Mouse (Mus musculus) neutrophil, adult 5-6 weeks (primary cell): Measurements from ENCODE around the gene Pithd1. TPM values are rescaled to one million over a fixed set of nuclear protein-coding genes. Genes with fewer than 3 reads are reported as not detected.
"Not testable (repeated sequence)": the region's sequence is repeated elsewhere in the genome, so short reads cannot be mapped to it uniquely, and the experiment has no call there.

ENCODE experiments used
- ATAC-seq: fragments of 151-379, 151-347 bp; 2 replicates; pipeline ENCODE4 v1.8.0; 2017; ENCODE audit warnings: mild to moderate bottlenecking, moderate TSS enrichment; ENCODE audit not compliant: insufficient number of reproducible peaks, poor library complexity, low FRiP score, severe bottlenecking; ENCODE audit errors: extremely low read depth
- total RNA-seq: library from RNA; stranded (forward); fragments of 200-1000 nt; gene quantifications from 2 replicates; pipeline ENCODE4 v1.2.3, GENCODE M21; 2017

The Pithd1 gene
- total RNA-seq, 1 experiment from 2014 or later, result 77.3 TPM

DNA sequence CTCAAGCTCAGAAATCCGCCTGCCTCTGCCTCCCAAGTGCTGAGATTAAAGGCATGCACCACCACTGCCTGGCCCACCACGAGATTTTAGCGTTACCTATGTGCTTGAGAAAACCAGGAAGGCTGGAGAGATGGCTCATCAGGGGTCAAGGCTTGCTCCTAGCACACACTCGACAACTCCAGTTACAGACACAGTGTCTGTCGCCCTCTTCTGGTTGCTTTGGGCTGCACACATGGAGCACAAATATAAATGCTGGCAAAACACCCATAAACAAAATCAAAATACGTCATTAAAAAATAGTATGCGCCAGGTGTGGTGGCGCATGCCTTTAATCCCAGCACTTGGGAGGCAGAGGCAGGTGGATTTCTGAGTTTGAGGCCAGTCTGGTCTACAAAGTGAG, 46.0 kb downstream of the Pithd1 start:
- ATAC-seq, result not testable (repeated sequence)

DNA sequence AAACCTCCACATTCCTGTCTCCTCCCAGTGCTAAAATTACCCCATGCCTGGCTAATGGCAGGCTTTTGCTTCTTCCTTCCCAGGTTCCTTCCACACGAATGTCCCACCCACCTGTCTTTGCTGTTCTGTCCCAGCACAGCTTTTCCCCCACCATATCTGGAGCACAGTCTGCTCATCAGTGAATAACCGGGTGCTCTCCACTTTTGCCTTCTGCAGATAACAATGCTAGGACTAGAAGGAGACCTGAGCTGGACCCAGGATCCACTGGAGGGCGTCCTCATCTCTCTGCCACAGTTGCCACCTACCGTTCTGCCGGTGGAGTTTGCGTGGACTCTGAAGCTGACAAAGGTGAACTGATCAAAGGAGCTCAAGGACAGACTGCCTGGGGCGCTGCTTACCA, 48.2 kb downstream of the Pithd1 start:
- no peak for ATAC-seq

DNA sequence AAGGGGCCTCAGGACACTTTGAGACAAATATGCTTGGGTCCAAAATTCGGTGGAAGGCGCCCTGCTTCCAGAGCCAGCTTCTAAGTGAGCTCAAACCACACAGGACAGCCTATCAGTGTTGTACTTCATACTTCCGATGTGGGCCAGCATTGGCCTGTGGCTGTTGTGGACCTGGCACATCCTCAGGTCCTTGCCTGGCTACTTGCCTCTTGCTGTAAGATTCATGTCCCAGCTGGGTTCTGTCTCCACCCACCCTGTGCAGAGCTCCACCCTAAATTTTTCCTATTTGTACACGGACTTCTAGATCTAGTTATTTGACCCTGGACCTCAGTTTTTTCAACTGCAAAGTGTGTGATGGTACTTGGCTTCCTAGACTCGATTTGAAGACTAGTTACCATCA, 51.6 kb downstream of the Pithd1 start:
- ATAC-seq, result no peak

DNA sequence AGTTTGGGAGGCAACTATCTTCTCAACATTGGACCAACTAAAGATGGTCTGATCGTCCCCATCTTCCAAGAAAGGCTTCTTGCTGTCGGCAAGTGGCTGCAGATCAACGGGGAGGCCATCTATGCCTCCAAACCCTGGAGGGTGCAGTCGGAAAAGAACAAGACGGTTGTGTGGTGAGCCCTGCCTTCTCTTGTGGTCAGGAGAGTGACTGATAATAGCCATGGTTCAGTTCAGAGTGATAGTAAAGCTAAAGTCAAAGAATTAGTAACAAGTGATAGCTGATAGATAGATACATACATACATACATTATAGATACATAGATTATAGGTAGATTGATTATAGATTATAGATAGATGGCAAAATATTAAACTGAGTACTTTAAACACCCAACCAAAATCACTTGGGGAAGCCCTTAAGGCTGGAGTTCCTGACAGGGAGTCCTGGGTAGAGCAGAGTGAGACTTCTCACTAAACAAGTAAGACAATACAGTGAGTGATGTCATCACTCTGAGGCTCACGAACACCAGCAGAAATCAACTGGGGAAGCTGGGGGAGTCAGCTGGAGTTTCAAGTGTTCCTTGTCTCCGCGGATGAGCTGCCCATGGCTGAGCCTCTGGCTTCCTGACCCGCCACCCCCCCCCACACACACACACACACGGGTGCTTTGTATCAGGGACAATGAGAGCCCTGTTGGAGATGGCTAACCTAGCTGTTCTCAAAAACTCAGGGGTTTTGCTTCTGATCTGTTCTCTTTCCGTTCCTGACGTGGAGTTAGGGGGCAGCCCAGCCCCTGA, 52.2 kb downstream of the Pithd1 start:
- no peak for ATAC-seq

DNA sequence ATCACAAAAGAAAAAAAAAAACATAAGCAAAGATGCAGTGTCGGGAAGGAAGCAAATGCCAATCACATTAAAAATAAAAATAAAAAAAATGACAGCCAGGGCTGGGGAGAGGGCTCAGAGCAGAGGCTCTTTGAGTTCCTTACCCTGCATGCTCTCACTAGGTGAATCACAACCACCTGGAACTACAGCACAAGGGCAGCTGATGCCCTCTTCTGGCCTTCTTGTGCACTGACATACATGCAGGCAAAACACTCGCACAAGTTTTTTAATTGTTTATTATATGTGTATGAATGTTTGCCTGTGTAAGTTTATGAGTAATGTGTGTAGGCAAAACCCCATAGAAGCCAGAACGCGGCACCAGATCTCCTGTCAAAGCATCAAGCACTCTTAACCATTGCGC, 55.2 kb downstream of the Pithd1 start:
- ATAC-seq, result peak; percentile 80; the same call in 1 of the 2 replicates

DNA sequence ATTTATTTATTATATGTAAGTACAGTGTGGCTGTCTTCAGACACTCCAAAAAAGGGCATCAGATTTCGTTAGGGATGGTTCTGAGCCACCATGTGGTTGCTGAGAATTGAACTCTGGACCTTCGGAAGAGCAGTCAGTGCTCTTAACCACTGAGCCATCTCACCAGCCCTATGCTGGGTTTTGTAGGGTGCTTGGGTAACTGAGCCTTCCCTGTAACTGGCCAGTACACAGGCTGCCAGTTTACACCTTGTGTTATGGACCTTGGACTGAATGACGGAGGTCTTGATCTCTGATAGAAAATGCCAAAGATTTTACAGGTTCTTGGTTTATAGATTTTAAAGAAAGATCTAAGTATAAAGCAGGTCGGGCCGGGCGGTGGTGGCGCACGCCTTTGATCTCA, 56.8 kb downstream of the Pithd1 start:
- ATAC-seq, result no peak

DNA sequence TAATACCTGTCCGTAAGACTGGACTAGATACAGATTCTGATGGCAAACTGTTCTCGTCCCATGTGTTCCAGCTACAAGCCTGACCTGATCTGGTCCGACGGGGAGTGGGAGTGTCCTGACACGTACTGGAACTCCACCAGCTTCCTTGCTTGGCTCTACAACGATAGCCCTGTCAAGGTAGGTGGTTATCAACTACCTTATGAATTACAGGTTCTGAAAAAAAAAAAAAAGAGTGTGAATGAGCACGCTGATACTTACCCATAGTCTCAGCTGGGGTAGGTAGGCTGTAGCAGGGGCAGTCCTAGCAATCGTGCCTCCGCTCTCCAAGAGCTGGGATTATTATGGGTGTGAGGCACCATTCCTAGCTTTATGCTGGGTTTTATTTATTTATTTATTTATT, 57.2 kb downstream of the Pithd1 start:
- no peak for ATAC-seq

DNA sequence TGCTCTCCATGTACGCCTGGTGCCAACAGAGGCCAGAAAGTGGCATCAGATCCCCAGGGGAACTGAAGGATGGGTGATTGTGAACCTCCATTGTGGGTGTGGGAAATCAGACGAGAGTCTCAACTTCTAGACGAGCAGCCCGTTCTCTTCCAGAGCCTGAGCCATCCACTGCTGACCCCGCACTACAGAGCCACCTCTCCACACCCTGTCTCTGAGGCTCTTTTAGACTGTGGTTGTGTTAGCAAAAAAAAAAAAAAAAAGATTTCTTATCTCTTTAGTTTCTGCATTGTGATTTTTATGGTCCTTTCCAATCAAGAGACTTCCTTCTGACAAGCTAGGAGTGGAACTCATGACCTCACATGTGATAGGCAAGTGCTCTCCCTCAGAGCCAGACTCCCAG, 57.7 kb downstream of the Pithd1 start:
- no peak for ATAC-seq

DNA sequence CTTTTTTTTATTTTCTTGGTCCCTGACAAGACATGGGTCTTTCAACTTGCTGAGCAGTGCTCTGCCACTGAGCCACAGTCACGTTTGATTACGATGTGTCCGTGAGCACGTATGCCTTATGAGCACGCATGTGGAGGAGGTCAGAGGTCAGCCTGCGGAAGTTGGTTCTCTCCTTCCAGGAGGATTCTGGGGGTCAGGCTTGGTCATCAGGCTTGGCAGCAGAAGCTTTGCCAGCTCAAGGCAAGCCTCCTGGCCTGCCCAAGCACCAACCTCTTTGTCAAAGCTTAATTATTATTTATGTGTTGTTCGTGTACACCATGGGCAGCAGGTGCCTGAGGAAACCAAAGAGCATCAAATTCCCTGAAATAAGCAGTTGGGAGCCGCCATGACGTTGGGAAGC, 58.7 kb downstream of the Pithd1 start:
- no peak for ATAC-seq

DNA sequence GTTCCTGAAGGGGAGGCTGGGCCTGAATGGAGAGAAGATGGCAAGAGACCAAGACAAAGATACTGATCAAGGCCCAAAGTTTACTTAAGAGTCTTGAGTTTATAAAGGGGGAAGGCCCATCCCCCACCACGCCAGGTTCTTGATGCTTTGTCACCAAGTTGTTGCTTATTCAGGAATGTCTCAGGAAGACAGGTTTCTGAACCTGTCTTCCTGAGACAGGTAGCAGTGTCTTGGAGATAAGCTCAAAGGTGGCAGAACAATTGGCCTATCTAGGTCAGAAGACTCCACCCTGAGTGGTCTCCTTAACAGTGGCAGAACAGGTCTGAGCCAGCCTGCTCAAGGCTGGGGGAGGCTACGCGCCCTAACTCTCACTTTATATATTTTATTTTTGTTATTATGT, 60.2 kb downstream of the Pithd1 start:
- ATAC-seq, result no peak

DNA sequence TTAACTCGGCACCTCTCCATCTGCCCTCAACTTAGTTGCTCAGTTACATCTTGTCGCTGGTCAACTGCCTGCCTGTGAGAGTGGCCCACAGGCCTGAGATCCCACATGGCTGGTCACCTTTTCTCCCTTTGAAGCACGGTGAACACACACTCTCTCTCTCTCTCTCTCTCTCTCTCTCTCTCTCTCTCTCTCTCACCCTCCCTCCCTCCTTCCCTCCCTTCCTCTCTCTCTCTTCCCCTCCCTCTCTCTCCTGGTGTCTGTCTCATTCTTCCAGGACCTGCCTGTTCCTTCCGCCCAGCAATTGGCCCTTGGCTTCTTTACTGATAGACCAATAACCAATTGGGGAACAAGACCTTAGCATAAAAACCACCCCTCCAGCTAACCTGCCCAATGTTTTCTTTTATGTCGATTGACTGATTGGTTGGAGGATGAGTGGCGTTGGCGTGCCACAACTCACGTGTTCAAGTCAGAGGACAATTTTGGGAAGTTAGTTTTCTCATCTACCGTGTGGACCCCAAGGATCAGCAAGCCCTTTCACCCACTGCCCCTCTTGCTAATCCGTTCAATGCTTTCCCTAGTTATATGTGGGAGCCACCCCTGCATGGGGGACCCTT, 60.8 kb downstream of the Pithd1 start:
- ATAC-seq, result no peak

Other genes with a start within 250 kb of the Pithd1 start
- gene Myom3, start 227.5 kb downstream of the Pithd1 start, total RNA-seq, result 0.12 TPM in 1 of 2 replicates, not detected in the other
- gene Srsf10, start 131.5 kb downstream of the Pithd1 start, total RNA-seq, result 306 and 325 TPM in 2 replicates
- 315 and 327 TPM in 2 replicates for gene Pnrc2, start 113.4 kb downstream of the Pithd1 start, total RNA-seq
- 67.0 and 72.5 TPM in 2 replicates for gene Cnr2, start 91.9 kb downstream of the Pithd1 start, total RNA-seq
- 366 and 368 TPM in 2 replicates for gene Fuca1, start 66.5 kb downstream of the Pithd1 start, total RNA-seq
- gene Hmgcl, start 40.8 kb downstream of the Pithd1 start, total RNA-seq, result 97.1 and 111 TPM in 2 replicates
- 8.0 and 10.3 TPM in 2 replicates for gene Gale, start 23.5 kb downstream of the Pithd1 start, total RNA-seq
- 41.0 and 44.9 TPM in 2 replicates for gene Lypla2, start 14.6 kb downstream of the Pithd1 start, total RNA-seq
- gene Eloa, start 34.5 kb upstream of the Pithd1 start, total RNA-seq, result 73.5 and 78.9 TPM in 2 replicates
- gene Rpl11, start 66.2 kb upstream of the Pithd1 start, total RNA-seq, result 333 and 414 TPM in 2 replicates
- 25.4 and 29.5 TPM in 2 replicates for gene Id3, start 156.2 kb upstream of the Pithd1 start, total RNA-seq
- gene E2f2, start 185.1 kb upstream of the Pithd1 start, total RNA-seq, result 42.0 and 46.9 TPM in 2 replicates
- 0.12 and 0.25 TPM in 2 replicates for gene Asap3, start 219.1 kb upstream of the Pithd1 start, total RNA-seq